Mouse (Mus musculus) C2C12 (cell line): ENCODE data around the gene S100g. TPM values are rescaled to one million over a fixed set of nuclear protein-coding genes. Genes with fewer than 3 reads are reported as not detected.

ENCODE experiments used
- H3K27me3 ChIP-seq: one replicate; pipeline ENCODE4 v1.6.1; 2011; ENCODE audit not compliant: control insufficient read depth, insufficient read depth, insufficient read length
- H3K36me3 ChIP-seq: one replicate; pipeline ENCODE4 v1.6.1; 2011; ENCODE audit not compliant: control insufficient read depth, insufficient read depth
- H3K4me3 ChIP-seq: one replicate; pipeline ENCODE4 v1.5.1; 2011; ENCODE audit warnings: mild to moderate bottlenecking, control low read depth; ENCODE audit not compliant: poor library complexity, insufficient read depth, severe bottlenecking
- H3K79me2 ChIP-seq: one replicate; pipeline ENCODE4 v1.6.1; 2011; ENCODE audit not compliant: control insufficient read depth, insufficient read depth
- H3K79me3 ChIP-seq: one replicate; pipeline ENCODE4 v1.6.1; 2011; ENCODE audit warnings: low read depth, control low read depth
- H3ac ChIP-seq: one replicate; pipeline ENCODE3; 2011; ENCODE audit warnings: low read depth; ENCODE audit not compliant: control insufficient read depth, insufficient read length
- CEBPB ChIP-seq: IDR thresholded peaks from one replicate; pipeline ENCODE4 v1.6.1; 2011; ENCODE audit warnings: low read depth, mild to moderate bottlenecking, control low read depth, moderate library complexity
- CTCF ChIP-seq: IDR thresholded peaks from one replicate; pipeline ENCODE4 v1.5.1; 2011; ENCODE audit not compliant: control insufficient read depth, insufficient read depth, insufficient read length
- FOSL1 ChIP-seq: IDR thresholded peaks from one replicate; pipeline ENCODE4 v1.8.0; 2011; ENCODE audit warnings: mild to moderate bottlenecking, low read length; ENCODE audit not compliant: poor library complexity, insufficient read depth, severe bottlenecking
- MAX ChIP-seq: IDR thresholded peaks from one replicate; pipeline ENCODE4 v1.6.1; 2011; ENCODE audit warnings: mild to moderate bottlenecking, control low read depth
- MYOD1 ChIP-seq: IDR thresholded peaks from one replicate; pipeline ENCODE4 v1.6.1; 2011; ENCODE audit warnings: low read depth; ENCODE audit not compliant: control insufficient read depth, insufficient read length
- MYOG ChIP-seq: IDR thresholded peaks from one replicate; pipeline ENCODE4 v1.6.1; 2011; ENCODE audit not compliant: control insufficient read depth, insufficient read length; ENCODE audit errors: extremely low read depth
- USF1 ChIP-seq: IDR thresholded peaks from one replicate; pipeline ENCODE4 v1.6.1; 2011; ENCODE audit warnings: low read depth, mild to moderate bottlenecking, control low read depth, moderate library complexity
- long read RNA-seq, 2 experiments: library from polyadenylated mRNA; unstranded; transcript quantifications; one replicate each; pipeline ENCODE4 v2.0.0; 2019 to 2020
- polyA plus RNA-seq: library from polyadenylated mRNA; unstranded; fragments of >200 nt; fragmentation: generic; extraction: Trizol; gene quantifications from one replicate; pipeline ENCODE4 v1.2.1, GENCODE M21; 2012; ENCODE audit warnings: missing spikeins

S100g gene
- polyA plus RNA-seq: not detected
- long read RNA-seq, experiment 1: 0 reads
- long read RNA-seq, experiment 2: 0 reads

DNA sequence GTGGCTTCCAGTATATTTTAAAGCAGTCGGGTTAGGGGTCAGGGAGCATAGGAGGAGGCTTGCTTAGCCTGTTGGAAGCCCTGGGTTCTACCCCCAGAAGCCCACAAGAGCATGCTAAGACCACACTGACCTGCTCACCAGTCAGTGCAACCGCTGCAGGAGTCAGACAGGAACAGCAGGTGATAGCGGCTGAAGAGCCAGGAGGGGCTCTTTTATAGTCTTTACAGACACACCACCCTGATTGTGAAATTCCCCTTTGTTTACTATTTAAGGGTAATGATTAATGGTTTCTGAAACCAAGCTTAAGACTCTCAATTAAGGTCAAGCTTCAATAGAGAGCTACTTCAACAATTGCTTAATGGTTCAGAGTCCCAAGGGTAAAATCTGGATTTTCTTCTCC lies at the start of gene S100g:
Gene S100g, minus strand, starts transcription at position 217 of the 400 bp plus-strand sequence.
- TF ChIP-seq USF1: no peak
- no peak for TF ChIP-seq MYOD1
- no peak for TF ChIP-seq MAX
- TF ChIP-seq CEBPB: no peak
- TF ChIP-seq FOSL1: no peak
- TF ChIP-seq MYOG: no peak
- no peak for TF ChIP-seq CTCF

DNA sequence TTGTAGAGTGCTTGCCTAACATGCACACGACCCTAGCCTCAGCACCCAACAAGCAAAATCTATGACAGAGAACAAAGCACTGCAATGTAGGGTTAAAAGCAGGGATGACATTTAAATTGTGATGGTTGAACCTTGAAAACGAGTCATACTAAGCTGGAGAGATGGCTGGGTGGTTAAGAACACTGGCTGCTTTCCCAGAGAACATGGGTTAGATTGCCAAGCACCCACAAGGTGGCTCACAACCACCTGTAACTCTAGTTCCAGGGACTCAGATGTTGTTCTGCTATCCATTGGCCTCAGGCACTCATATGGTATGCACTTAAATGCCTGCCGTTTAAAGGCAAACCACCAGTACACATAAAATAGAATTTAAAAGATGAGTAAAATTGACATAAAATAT lies 27.7 kb upstream of the S100g start:
- H3K36me3 ChIP-seq: no peaks in the 10 kb centered on the region
- no peak overlapping the region for H3K4me3 ChIP-seq
- no peaks in the 10 kb centered on the region for H3K27me3 ChIP-seq
- TF ChIP-seq CTCF (no peak), MAX (no peak)
- no peak overlapping the region for H3ac ChIP-seq
- H3K79me3 ChIP-seq: no peaks in the 10 kb centered on the region
- no peaks in the 10 kb centered on the region for H3K79me2 ChIP-seq

More for the DNA sequence above, at the start of gene S100g:
- no peak within 1 kb of the TSS for H3ac ChIP-seq
- H3K79me2 ChIP-seq: no peaks in the 10 kb centered on the region
- no peak within 1 kb of the TSS for H3K4me3 ChIP-seq
- no peaks in the 10 kb centered on the region for H3K36me3 ChIP-seq
- H3K27me3 ChIP-seq: no peaks in the 10 kb centered on the region
- no peaks in the 10 kb centered on the region for H3K79me3 ChIP-seq

DNA sequence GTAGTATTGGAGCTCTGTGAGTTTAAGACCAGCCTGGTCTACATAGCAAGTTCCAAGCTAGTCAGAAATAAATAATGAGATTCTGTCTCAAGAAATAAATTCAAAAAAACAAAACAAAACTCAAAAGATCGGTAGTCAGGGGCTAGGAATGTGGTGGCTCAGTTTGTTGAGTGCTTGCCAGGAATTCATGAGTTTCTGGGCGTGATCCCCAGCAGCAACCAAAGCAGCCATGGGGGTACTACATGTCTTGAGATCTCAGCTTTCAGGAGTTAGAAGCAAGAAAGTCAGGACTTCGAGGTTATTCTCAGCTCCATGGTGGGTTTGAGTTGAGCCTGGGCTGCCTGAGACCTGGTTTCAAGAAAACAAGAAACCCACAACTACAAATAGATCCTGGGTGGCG lies 27.0 kb upstream of the S100g start:
- no peaks in the 10 kb centered on the region for H3K36me3 ChIP-seq
- TF ChIP-seq CTCF (no peak), MAX (no peak), FOSL1 (no peak), MYOD1 (no peak), USF1 (no peak), MYOG (no peak), CEBPB (no peak)
- H3ac ChIP-seq: no peak overlapping the region
- no peaks in the 10 kb centered on the region for H3K27me3 ChIP-seq
- no peaks in the 10 kb centered on the region for H3K79me3 ChIP-seq
- H3K4me3 ChIP-seq: no peak overlapping the region
- H3K79me2 ChIP-seq: no peaks in the 10 kb centered on the region

DNA sequence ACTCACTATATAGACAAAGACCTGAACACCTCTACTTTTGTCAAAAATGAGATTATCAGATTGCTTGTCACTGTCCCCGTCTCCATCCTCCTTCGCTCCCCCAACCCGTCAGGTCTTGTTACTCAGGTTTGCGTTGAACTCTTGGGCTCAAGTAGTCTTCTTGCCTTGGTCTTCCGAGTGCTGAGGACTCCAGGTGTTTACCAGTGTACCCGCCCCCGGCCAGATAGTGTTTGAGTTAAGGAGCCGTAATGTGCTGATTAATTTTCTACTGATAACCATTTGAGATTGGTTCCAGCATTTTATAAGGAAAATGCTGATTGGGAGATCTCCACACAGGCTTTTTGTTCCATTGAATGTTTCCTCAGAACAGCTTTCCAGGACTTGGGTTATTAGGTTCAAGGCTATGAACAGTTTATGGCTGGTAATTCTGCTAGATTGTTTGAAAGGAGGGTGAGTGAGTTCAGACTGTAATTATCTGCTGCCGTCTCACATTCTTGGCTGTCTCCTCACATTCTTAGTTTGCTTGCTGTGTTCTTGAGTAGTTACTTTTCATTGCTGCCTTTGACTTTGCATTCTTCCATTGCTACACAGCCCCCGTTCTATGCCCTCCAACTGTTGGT lies 22.6 kb upstream of the S100g start:
- Histone ChIP-seq H3K4me3 (no peak overlapping the region), H3K79me2 (no peaks in the 10 kb centered on the region), H3K36me3 (no peaks in the 10 kb centered on the region), H3K79me3 (no peaks in the 10 kb centered on the region), H3K27me3 (no peaks in the 10 kb centered on the region), H3ac (no peak overlapping the region)
- TF ChIP-seq CEBPB: no peak
- TF ChIP-seq CTCF: no peak
- TF ChIP-seq MYOG: no peak
- TF ChIP-seq MAX: no peak
- TF ChIP-seq USF1: no peak
- TF ChIP-seq FOSL1: no peak
- TF ChIP-seq MYOD1: no peak

DNA sequence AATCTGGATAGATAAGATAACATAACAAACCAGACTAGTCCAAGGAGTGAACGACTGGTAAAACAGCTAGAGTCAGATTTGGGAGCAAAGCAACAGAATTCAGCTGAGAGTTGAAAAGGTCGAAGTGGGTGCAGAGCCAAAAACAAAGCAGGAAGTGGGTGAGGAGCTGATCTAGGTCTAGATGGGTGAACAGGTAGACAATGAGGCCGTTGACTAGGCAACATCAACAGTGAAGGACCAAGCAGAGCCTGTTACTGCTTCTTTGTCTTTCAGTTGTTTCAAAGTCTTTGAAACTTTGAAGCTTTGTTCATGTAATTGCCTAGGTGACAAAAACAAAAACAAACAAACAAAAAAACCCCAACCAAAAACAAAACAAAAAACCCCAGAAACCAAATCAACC lies 11.8 kb upstream of the S100g start:
- no peaks in the 10 kb centered on the region for H3K27me3 ChIP-seq
- no peak overlapping the region for H3K4me3 ChIP-seq
- no peaks in the 10 kb centered on the region for H3K79me3 ChIP-seq

DNA sequence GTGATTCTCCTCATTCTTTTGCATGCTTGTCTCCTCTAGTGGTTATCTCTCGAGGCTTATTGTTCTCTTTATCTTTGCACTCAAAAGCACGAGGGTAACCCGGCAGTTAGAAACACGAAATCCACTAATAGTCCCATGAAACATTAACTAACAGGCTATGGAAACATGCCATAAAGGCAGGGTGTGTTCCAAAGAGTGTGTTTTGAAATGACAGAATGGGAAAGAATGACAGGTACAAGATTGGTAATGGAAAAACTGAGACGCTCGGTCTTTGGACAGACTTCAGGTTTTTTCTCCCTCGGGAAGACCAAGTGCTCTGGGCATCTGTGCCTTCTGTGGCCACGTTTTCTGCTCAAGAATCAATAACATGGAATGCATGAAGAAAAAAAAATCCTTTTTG lies 3.1 kb upstream of the S100g start:
- Histone ChIP-seq H3K4me3 (no peak overlapping the region), H3ac (no peak overlapping the region), H3K36me3 (no peaks in the 10 kb centered on the region), H3K79me2 (no peaks in the 10 kb centered on the region), H3K79me3 (no peaks in the 10 kb centered on the region), H3K27me3 (no peaks in the 10 kb centered on the region)
- no peak for TF ChIP-seq MAX
- TF ChIP-seq CEBPB: no peak
- TF ChIP-seq USF1: no peak
- TF ChIP-seq FOSL1: no peak
- no peak for TF ChIP-seq MYOD1
- TF ChIP-seq CTCF: no peak
- no peak for TF ChIP-seq MYOG

More for the DNA sequence above, 11.8 kb upstream of the S100g start:
- no peak for TF ChIP-seq MYOG
- no peak for TF ChIP-seq MAX
- no peak for TF ChIP-seq CTCF
- no peak for TF ChIP-seq CEBPB
- Histone ChIP-seq H3K79me2 (no peaks in the 10 kb centered on the region), H3K36me3 (no peaks in the 10 kb centered on the region), H3ac (no peak overlapping the region)
